8 mouse cellular contexts compared by ENCODE assay signal in genomic region chr2:61711108-61712040, GRCm38 (mm10). TPM values are rescaled to one million over a fixed set of nuclear protein-coding genes. Genes with fewer than 3 reads are reported as not detected.
DNase-seq lines count a peak whose midpoint lies in the region; ATAC-seq lines count a peak whose summit lies in the region.

TSS of gene Psmd14 (plus strand) at chr2:61711694.

- 6% methylated on average over 41 of the region's 52 CpGs for WGBS in hindbrain, embryonic 11.5 days

- H3K9ac ChIP-seq in hindbrain, embryonic 11.5 days (ENCODE audit: low read depth, low read length) = peak within 1 kb of the TSS; percentile 81

- peak within 1 kb of the TSS; percentile 42 for H3K4me2 ChIP-seq in hindbrain, embryonic 11.5 days (replicated peaks; ENCODE audit: low read depth, low read length)

- H3K4me1 ChIP-seq in hindbrain, embryonic 11.5 days (replicated peaks; ENCODE audit: control insufficient read depth, insufficient read depth, low read length) = no peaks in the 10 kb centered on the region; the same call in 1 of the 2 replicates

- H3K27me3 ChIP-seq in hindbrain, embryonic 11.5 days (ENCODE audit: control insufficient read depth, insufficient read depth, low read length) = no peaks in the 10 kb centered on the region

- peak; percentile 96 for DNase-seq in MN1 (ENCODE audit: low spot score)
- DNase-seq in cerebellum, adult 9-10 months = peak; percentile 88
- peak; percentile 83 to 92 for DNase-seq in frontal cortex, adult 2 months (ENCODE audit: extremely low spot score in 1 of 2, low spot score in 1 of 2)
- peak; percentile 88 for DNase-seq in hindbrain, embryonic 11.5 days (ENCODE audit: low spot score)
- DNase-seq in layer of hippocampus, postnatal 10 days (ENCODE audit: low spot score in 2 of 2) = peak; percentile 83 to 85
- DNase-seq in lung, postnatal 10 days = peak; percentile 93
- peak; percentile 85 for DNase-seq in ovary, postnatal 36 days (ENCODE audit: low spot score)
- peak; percentile 83 for DNase-seq in thymus, postnatal 25 days

- H3K4me3 ChIP-seq in hindbrain, embryonic 11.5 days (ENCODE audit: low read depth, low read length) = peak within 1 kb of the TSS; percentile 83

- H3K36me3 ChIP-seq in hindbrain, embryonic 11.5 days (ENCODE audit: control insufficient read depth, insufficient read depth, low read length) = no peaks in the 10 kb centered on the region

- peak within 1 kb of the TSS; percentile 58 for H3K27ac ChIP-seq in hindbrain, embryonic 11.5 days (ENCODE audit: low read depth, low read length)

- peak; percentile 97 for ATAC-seq in hindbrain, embryonic 11.5 days (ENCODE audit: low FRiP score)

- H3K9me3 ChIP-seq in hindbrain, embryonic 11.5 days (ENCODE audit: control insufficient read depth, low read length) = no peaks in the 10 kb centered on the region

RNA-seq across cellular contexts. Expression of gene Psmd14, which starts in this region (rescaled TPM):
- polyA plus RNA-seq in frontal cortex, adult 2 months (2012; rRNA removed) = 84.4 and 95.5 TPM in 2 replicates
- polyA plus RNA-seq in hindbrain, embryonic 11.5 days (2014; fragmentation: Nextera tagmentation; extraction: Ambion mirVana) = 284 and 288 TPM in 2 replicates
- total RNA-seq in layer of hippocampus, postnatal 10 days (2021) = 100 to 1,000 TPM; 131 to 133 TPM

Comparison
In these comparisons a context has a peak if more than half of its experiments do, and no peak if none do; other contexts are left out.
1. Peak in every context shown above with its lines: DNase-seq, ATAC-seq, H3K4me3 ChIP-seq and H3K27ac ChIP-seq.